In genomic region chr15:25412171-25412641, GRCm38 (mm10) we compare ENCODE assay signal across 8 mouse cellular contexts. TPM values are rescaled to one million over a fixed set of nuclear protein-coding genes. Genes with fewer than 3 reads are reported as not detected.
DNase-seq lines count a peak whose midpoint lies in the region; ATAC-seq and TF ChIP-seq lines count a peak whose summit lies in the region.

No protein-coding gene starts in this region.

- TF ChIP-seq CTCF in layer of hippocampus, adult 2 months (conservative IDR thresholded peaks at IDR 0.05): no peak

- H3K4me3 ChIP-seq in embryonic facial prominence, embryonic 10.5 days: peak overlapping the region; percentile 98
- H3K4me3 ChIP-seq in heart, embryonic 16.5 days (ENCODE audit: low read length): peak overlapping the region; percentile 59
- peak overlapping the region; percentile 91 for H3K4me3 ChIP-seq in layer of hippocampus, adult 2 months
- H3K4me3 ChIP-seq in lung, embryonic 15.5 days: peak overlapping the region; percentile 84

- H3K4me1 ChIP-seq in embryonic facial prominence, embryonic 10.5 days: peaks cover 38% of the 10 kb centered on the region
- H3K4me1 ChIP-seq in heart, embryonic 16.5 days (ENCODE audit: control insufficient read depth, insufficient read depth, low read length): peaks cover 7% of the 10 kb centered on the region
- H3K4me1 ChIP-seq in lung, embryonic 15.5 days: peaks cover 12% of the 10 kb centered on the region; the same call in 1 of the 2 replicates

- under 1% methylated on average over 25 of the region's 25 CpGs for WGBS in embryonic facial prominence, embryonic 10.5 days
- WGBS in heart, embryonic 16.5 days: under 1% methylated on average over 25 of the region's 25 CpGs
- under 1% methylated on average over 25 of the region's 25 CpGs for WGBS in lung, embryonic 15.5 days

- H3K36me3 ChIP-seq in embryonic facial prominence, embryonic 10.5 days (replicated peaks): peaks cover 27% of the 10 kb centered on the region
- H3K36me3 ChIP-seq in heart, embryonic 16.5 days (ENCODE audit: control insufficient read depth, insufficient read depth): no peaks in the 10 kb centered on the region
- no peaks in the 10 kb centered on the region for H3K36me3 ChIP-seq in lung, embryonic 15.5 days

- no peaks in the 10 kb centered on the region for H3K27me3 ChIP-seq in embryonic facial prominence, embryonic 10.5 days (replicated peaks; ENCODE audit: low read depth, poor library complexity, severe bottlenecking)
- no peaks in the 10 kb centered on the region for H3K27me3 ChIP-seq in heart, embryonic 16.5 days (ENCODE audit: control insufficient read depth, insufficient read depth, low read length)
- H3K27me3 ChIP-seq in lung, embryonic 15.5 days: no peaks in the 10 kb centered on the region

- H3K27ac ChIP-seq in embryonic facial prominence, embryonic 10.5 days (replicated peaks): peak overlapping the region; percentile 95
- H3K27ac ChIP-seq in heart, embryonic 16.5 days (ENCODE audit: low read length): peak overlapping the region; percentile 29; the same call in 1 of the 2 replicates
- peak overlapping the region; percentile 99 for H3K27ac ChIP-seq in layer of hippocampus, adult 2 months
- peak overlapping the region; percentile 87 for H3K27ac ChIP-seq in lung, embryonic 15.5 days

- peak overlapping the region; percentile 91 for H3K4me2 ChIP-seq in heart, embryonic 16.5 days (ENCODE audit: low read depth, low read length)
- H3K4me2 ChIP-seq in lung, embryonic 15.5 days: peak overlapping the region; percentile 88

- no peak for ATAC-seq in heart, embryonic 16.5 days (replicated peaks; ENCODE audit: extremely low read depth, insufficient read depth, low FRiP score)
- ATAC-seq in lung, embryonic 15.5 days (ENCODE audit: borderline replicate concordance, extremely low read depth, low FRiP score, low TSS enrichment): peak; percentile 12
- no peak for ATAC-seq in inflammation-experienced regulatory T-cells, adult 6 months

- no peaks in the 10 kb centered on the region for H3K9me3 ChIP-seq in embryonic facial prominence, embryonic 10.5 days
- H3K9me3 ChIP-seq in heart, embryonic 16.5 days (replicated peaks; ENCODE audit: control insufficient read depth, low read length): no peaks in the 10 kb centered on the region
- no peaks in the 10 kb centered on the region for H3K9me3 ChIP-seq in lung, embryonic 15.5 days

- peak; percentile 24 for DNase-seq in CD4-positive helper T cell, adult 2 months (ENCODE audit: low read depth, low spot score)
- DNase-seq in adipocyte (ENCODE audit: low spot score): peak; percentile 56
- peak; percentile 91 for DNase-seq in embryonic facial prominence, embryonic 10.5 days (ENCODE audit: low spot score)
- peak; percentile 75 to 80 for DNase-seq in layer of hippocampus, adult 2 months (ENCODE audit: low spot score in 2 of 2)
- peak; percentile 77 to 78 for DNase-seq in right cerebral cortex, adult 2 months (ENCODE audit: low spot score in 2 of 2)

- peak overlapping the region; percentile 68 for H3K9ac ChIP-seq in heart, embryonic 16.5 days (ENCODE audit: low read length)
- peak overlapping the region; percentile 82 for H3K9ac ChIP-seq in lung, embryonic 15.5 days

RNA-seq across cellular contexts. Expression of gene Basp1, which starts 1.4 kb away (rescaled TPM):
- 48.4 and 50.7 TPM in 2 replicates for polyA plus RNA-seq in embryonic facial prominence, embryonic 10.5 days (2016; fragmentation: Nextera tagmentation; extraction: Ambion mirVana)
- polyA plus RNA-seq in heart, embryonic 16.5 days (2015; fragmentation: Nextera tagmentation; extraction: Ambion mirVana): 3.1 and 4.0 TPM in 2 replicates
- 100 to 1,000 TPM; 576 to 634 TPM for total RNA-seq in layer of hippocampus, adult 2 months (2021)
- polyA plus RNA-seq in lung, embryonic 15.5 days (2015; fragmentation: Nextera tagmentation; extraction: Ambion mirVana): 28.4 and 32.1 TPM in 2 replicates
- polyA plus RNA-seq in inflammation-experienced regulatory T-cells, adult 6 months (2017; shearing (Covaris generic)): under 1 TPM in 1 of 3 experiments, not detected in 2; 0.51 TPM

Comparison
In these comparisons a context has a peak if more than half of its experiments do, and no peak if none do; other contexts are left out.
1. DNase-seq: peak in every context shown above with its lines; median percentile 91 in embryonic facial prominence, embryonic 10.5 days; 78 in layer of hippocampus, adult 2 months; 78 in right cerebral cortex, adult 2 months; 56 in adipocyte; 24 in CD4-positive helper T cell, adult 2 months.
2. H3K27ac ChIP-seq: peak in every context shown above with its lines; median percentile 99 in layer of hippocampus, adult 2 months; 95 in embryonic facial prominence, embryonic 10.5 days; 87 in lung, embryonic 15.5 days; 29 in heart, embryonic 16.5 days.